Mouse (Mus musculus) CH12.LX (cell line): ENCODE measurements around the gene Anapc7. TPM values are rescaled to one million over a fixed set of nuclear protein-coding genes. Genes with fewer than 3 reads are reported as not detected.

Source experiments
- DNase-seq: peaks from one replicate; pipeline ENCODE4 v3.0.0-alpha.2; 2013; ENCODE audit errors: extremely low read depth
- H3K27ac ChIP-seq: 2 replicates; pipeline ENCODE4 v1.5.1; 2012; ENCODE audit warnings: low read depth, mild to moderate bottlenecking, control low read depth, moderate library complexity; ENCODE audit not compliant: insufficient read depth
- H3K27me3 ChIP-seq: replicated peaks from 2 replicates; pipeline ENCODE3; 2012; ENCODE audit warnings: inconsistent platforms
- H3K36me3 ChIP-seq, 2 experiments: replicated peaks in 1 of 2; 2 replicates each; pipeline versions ENCODE3 to v1.6.1; 2012; ENCODE audit warnings: inconsistent platforms in 1 of 2, low read length in 1 of 2, mild to moderate bottlenecking in 1 of 2, mixed read lengths in 1 of 2, moderate library complexity in 1 of 2; ENCODE audit not compliant: control insufficient read depth in 1 of 2, insufficient read depth in 1 of 2
- H3K4me1 ChIP-seq, 2 experiments: 2 replicates each; pipeline ENCODE4 v1.6.1; 2012; ENCODE audit warnings: inconsistent platforms in 1 of 2, moderate library complexity in 1 of 2; ENCODE audit not compliant: insufficient read depth in 2 of 2, control insufficient read depth in 1 of 2
- H3K4me2 ChIP-seq: 2 replicates; pipeline ENCODE4 v1.6.1; 2012; ENCODE audit warnings: low read depth, mild to moderate bottlenecking, control low read depth; ENCODE audit not compliant: poor library complexity, insufficient read depth, severe bottlenecking
- H3K4me3 ChIP-seq, 3 experiments: fragments of 150-350 bp in 1 of 3; sonication (generic) in 1 of 3; replicated peaks in 1 of 3; 2 replicates each; pipeline versions ENCODE3 to v1.5.1; 2011 to 2012; ENCODE audit warnings: low read depth in 2 of 3, low read length in 2 of 3, mild to moderate bottlenecking in 2 of 3, moderate library complexity in 2 of 3, control low read depth in 1 of 3, improper control_type of control experiment in 1 of 3, inconsistent platforms in 1 of 3, mixed read lengths in 1 of 3; ENCODE audit not compliant: poor library complexity in 1 of 3
- H3K79me2 ChIP-seq: replicated peaks from 2 replicates; pipeline ENCODE4 v1.6.1; 2012; ENCODE audit warnings: mild to moderate bottlenecking, moderate library complexity; ENCODE audit not compliant: control insufficient read depth, poor library complexity, insufficient read depth, severe bottlenecking; ENCODE audit errors: extremely low read depth
- H3K9ac ChIP-seq: 2 replicates; pipeline ENCODE4 v1.6.1; 2012; ENCODE audit warnings: low read depth, mild to moderate bottlenecking, control low read depth, moderate library complexity; ENCODE audit not compliant: insufficient read depth
- H3K9me3 ChIP-seq: replicated peaks from 2 replicates; pipeline ENCODE3; 2012; ENCODE audit warnings: low read length, inconsistent platforms, mixed read lengths
- CHD1 ChIP-seq: IDR thresholded peaks from 2 replicates; pipeline ENCODE4 v1.6.1; 2012; ENCODE audit warnings: low read depth, low read length, improper control_type of control experiment, inconsistent platforms
- CHD2 ChIP-seq: IDR thresholded peaks from 2 replicates; pipeline ENCODE4 v1.6.1; 2011; ENCODE audit warnings: low read length, improper control_type of control experiment
- CTCF ChIP-seq, 2 experiments: IDR thresholded peaks in 1 of 2; conservative IDR thresholded peaks in 1 of 2; 2 replicates each; pipeline ENCODE4 v1.5.1; 2011 to 2012; ENCODE audit warnings: low read depth in 2 of 2, low read length in 2 of 2, improper control_type of control experiment in 1 of 2, inconsistent platforms in 1 of 2, mild to moderate bottlenecking in 1 of 2, moderate library complexity in 1 of 2
- E2F4 ChIP-seq: IDR thresholded peaks from 2 replicates; pipeline ENCODE4 v1.6.1; 2011; ENCODE audit warnings: low read depth, low read length, improper control_type of control experiment; ENCODE audit not compliant: insufficient replicate concordance
- ELF1 ChIP-seq: IDR thresholded peaks from 2 replicates; pipeline ENCODE4 v1.6.1; 2014; ENCODE audit warnings: low read depth, mild to moderate bottlenecking, inconsistent platforms, low read length, improper control_type of control experiment
- GABPA ChIP-seq: IDR thresholded peaks from 2 replicates; pipeline ENCODE4 v1.6.1; 2012; ENCODE audit warnings: low read depth, low read length, improper control_type of control experiment, inconsistent platforms; ENCODE audit not compliant: insufficient replicate concordance
- MAX ChIP-seq: IDR thresholded peaks from 2 replicates; pipeline ENCODE4 v1.6.1; 2011; ENCODE audit warnings: low read length, improper control_type of control experiment
- MYC ChIP-seq: IDR thresholded peaks from 2 replicates; pipeline ENCODE4 v1.6.1; 2011; ENCODE audit warnings: low read depth, mild to moderate bottlenecking, improper control_type of control experiment, low read length
- NELFE ChIP-seq: IDR thresholded peaks from 2 replicates; pipeline ENCODE4 v1.6.1; 2011; ENCODE audit warnings: low read depth, low read length, improper control_type of control experiment
- POLR2AphosphoS2 ChIP-seq: IDR thresholded peaks from 2 replicates; pipeline ENCODE4 v1.6.1; 2011; ENCODE audit warnings: low read depth, low read length, improper control_type of control experiment
- SIN3A ChIP-seq: IDR thresholded peaks from 2 replicates; pipeline ENCODE4 v1.6.1; 2012; ENCODE audit warnings: low read length, improper control_type of control experiment, inconsistent platforms
- SMC3 ChIP-seq: IDR thresholded peaks from 2 replicates; pipeline ENCODE4 v1.6.1; 2011; ENCODE audit warnings: low read depth, low read length, improper control_type of control experiment
- TBP ChIP-seq: conservative IDR thresholded peaks from 2 replicates; pipeline ENCODE4 v1.6.1; 2011; ENCODE audit warnings: low read depth, low read length, improper control_type of control experiment
- UBTF ChIP-seq: IDR thresholded peaks from 2 replicates; pipeline ENCODE4 v1.6.1; 2012; ENCODE audit warnings: low read depth, mild to moderate bottlenecking, inconsistent platforms, low read length, improper control_type of control experiment, moderate library complexity
- USF1 ChIP-seq: IDR thresholded peaks from 2 replicates; pipeline ENCODE4 v1.6.1; 2014; ENCODE audit warnings: low read depth, mild to moderate bottlenecking, inconsistent platforms, low read length, improper control_type of control experiment
- ZC3H11A ChIP-seq: IDR thresholded peaks from 2 replicates; pipeline ENCODE4 v1.6.1; 2012; ENCODE audit warnings: low read depth, mild to moderate bottlenecking, inconsistent platforms, low read length, improper control_type of control experiment
- ZKSCAN1 ChIP-seq: IDR thresholded peaks from 2 replicates; pipeline ENCODE4 v1.6.1; 2012; ENCODE audit warnings: low read depth, inconsistent platforms, low read length, improper control_type of control experiment, borderline replicate concordance
- dilution Hi-C: fragments of 300-500 bp; cut with MboI; formaldehyde crosslinking; loops from 2 replicates; pipeline ENCODE4 v1.14.3; 2020; ENCODE audit warnings: low sequenced_read_pairs; ENCODE audit not compliant: extremely low pct_unique_long_range_greater_than_20kb, extremely low pct_ligation_motif_present
- in situ Hi-C: fragments of 300-500 bp; cut with MboI; formaldehyde crosslinking; loops from 3 replicates; pipeline ENCODE4 v1.14.3; 2019; ENCODE audit warnings: low sequenced_read_pairs, low pct_ligation_motif_present, low pct_unique_long_range_greater_than_20kb, mixed read lengths
- polyA plus RNA-seq: library from polyadenylated mRNA; unstranded; fragments of >175 nt; gene quantifications from 2 replicates; pipeline ENCODE4 v1.2.1, GENCODE M21; 2012; ENCODE audit warnings: low read depth; ENCODE audit not compliant: insufficient read length
- total RNA-seq, 2 experiments: library from RNA; depleted of rRNA; stranded (reverse); fragments of 300-350 nt in 1 of 2; fragments of >200 nt in 1 of 2; gene quantifications; 2 replicates each; pipeline ENCODE4 v1.2.3; 2012 to 2014

Anapc7 gene
- total and polyA plus RNA-seq, 3 experiments: 21.3 to 43.3 (median 39.4) TPM

GRCm38 (mm10) chr5:122461431-122461830 lies 39.9 kb downstream of the Anapc7 start:
- DNase-seq: no peak
- Histone ChIP-seq H3K36me3 (peaks cover 82 to 100% of the 10 kb centered on the region in 2 experiments), H3K79me2 (no peaks in the 10 kb centered on the region; the same call in 1 of the 2 replicates), H3K9me3 (no peaks in the 10 kb centered on the region), H3K27me3 (no peaks in the 10 kb centered on the region), H3K27ac (no peak overlapping the region), H3K4me1 (0 out of 4 replicates have a peak, but pooled peaks cover 0 to 3% of the 10 kb centered on the region in 2 experiments), H3K4me3 (no peak overlapping the region), H3K9ac (no peak overlapping the region), H3K4me2 (no peak overlapping the region)
- dilution Hi-C loops: no loop called here
- in situ Hi-C loops: no loop called here
- TF ChIP-seq SIN3A: no peak
- TF ChIP-seq USF1: no peak
- TF ChIP-seq CTCF (conservative IDR thresholded peaks at IDR 0.05 in 1 of 2, IDR thresholded peaks at IDR 0.05 in 1 of 2; ENCODE audit: low read depth in 2 of 2, low read length in 2 of 2): no peak
- no peak for TF ChIP-seq MYC
- TF ChIP-seq CHD2: no peak
- TF ChIP-seq ELF1: no peak
- TF ChIP-seq CHD1: no peak
- no peak for TF ChIP-seq ZKSCAN1
- no peak for TF ChIP-seq ZC3H11A
- TF ChIP-seq TBP: no peak
- TF ChIP-seq E2F4: no peak
- no peak for TF ChIP-seq POLR2AphosphoS2
- TF ChIP-seq GABPA: no peak

- H3K9ac ChIP-seq: no peak overlapping the region
- dilution Hi-C loops: no loop called here
- no peak for TF ChIP-seq POLR2AphosphoS2
- no peak for TF ChIP-seq UBTF
- TF ChIP-seq E2F4: no peak
- no peak for TF ChIP-seq MAX
- no peak for TF ChIP-seq SMC3
- TF ChIP-seq CTCF (conservative IDR thresholded peaks at IDR 0.05 in 1 of 2, IDR thresholded peaks at IDR 0.05 in 1 of 2; ENCODE audit: low read depth in 2 of 2, low read length in 2 of 2): no peak
- no peak for TF ChIP-seq NELFE
- TF ChIP-seq, all 38 proteins: peak for 0
- Histone ChIP-seq H3K9me3 (no peaks in the 10 kb centered on the region), H3K79me2 (peaks cover 12% of the 10 kb centered on the region; the same call in 1 of the 2 replicates), H3K27me3 (no peaks in the 10 kb centered on the region), H3K4me1 (no peaks in the 10 kb centered on the region), H3K27ac (no peak overlapping the region), H3K36me3 (peaks cover 63 to 96% of the 10 kb centered on the region in 2 experiments), H3K4me3 (no peak overlapping the region), H3K4me2 (no peak overlapping the region)
- no peak for DNase-seq
- in situ Hi-C loops: no loop called here
Measured at GRCm38 (mm10) chr5:122471658-122472057, 50.2 kb downstream of the Anapc7 start.
